Mouse (Mus musculus): Measurements from ENCODE around the gene Myoz1. TPM values are rescaled to one million over a fixed set of nuclear protein-coding genes. Genes with fewer than 3 reads are reported as not detected.

Gene Myoz1
- polyA plus RNA-seq, 1 experiment from 2014 or later = 0.19 TPM

- no peak for ATAC-seq
- Histone ChIP-seq H3K36me3 (ENCODE audit: control insufficient read depth, insufficient read depth, low read length) (no peaks in the 10 kb centered on the region), H3K9me3 (replicated peaks; ENCODE audit: control insufficient read depth, low read length, poor library complexity, severe bottlenecking) (no peaks in the 10 kb centered on the region), H3K9ac (ENCODE audit: low read depth, low read length) (no peak overlapping the region; the same call in 1 of the 2 replicates), H3K4me1 (ENCODE audit: control insufficient read depth, insufficient read depth, low read length) (no peaks in the 10 kb centered on the region), H3K4me2 (ENCODE audit: low read length) (no peak overlapping the region), H3K27me3 (ENCODE audit: control insufficient read depth, insufficient read depth, low read depth, low read length) (no peaks in the 10 kb centered on the region), H3K27ac (ENCODE audit: low read length) (no peak overlapping the region), H3K4me3 (ENCODE audit: low read depth, low read length) (no peak overlapping the region)
- 79% methylated on average over 4 of the region's 4 CpGs for WGBS
Observed at GRCm38 (mm10) chr14:20651722-20652256, 4.6 kb downstream of the Myoz1 start.

GRCm38 (mm10) chr14:20651000-20651399 is 5.3 kb downstream of the Myoz1 start:
- H3K4me2 ChIP-seq (ENCODE audit: low read length) = no peak overlapping the region
- no peak overlapping the region for H3K4me3 ChIP-seq (ENCODE audit: low read depth, low read length)
- H3K27me3 ChIP-seq (ENCODE audit: control insufficient read depth, insufficient read depth, low read depth, low read length) = no peaks in the 10 kb centered on the region
- no peaks in the 10 kb centered on the region for H3K36me3 ChIP-seq (ENCODE audit: control insufficient read depth, insufficient read depth, low read length)
- no peak overlapping the region for H3K9ac ChIP-seq (ENCODE audit: low read depth, low read length)
- no peaks in the 10 kb centered on the region for H3K4me1 ChIP-seq (ENCODE audit: control insufficient read depth, insufficient read depth, low read length)
- H3K9me3 ChIP-seq (replicated peaks; ENCODE audit: control insufficient read depth, low read length, poor library complexity, severe bottlenecking) = no peaks in the 10 kb centered on the region
- ATAC-seq = no peak
- no peak overlapping the region for H3K27ac ChIP-seq (ENCODE audit: low read length)
- 72% methylated on average over 2 of the region's 2 CpGs for WGBS

GRCm38 (mm10) chr14:20646381-20646780 is 10.0 kb downstream of the Myoz1 start:
- H3K4me1 ChIP-seq (ENCODE audit: control insufficient read depth, insufficient read depth, low read length) = peaks cover 5% of the 10 kb centered on the region; the same call in 1 of the 2 replicates

GRCm38 (mm10) chr14:20645547-20645946 is 10.8 kb downstream of the Myoz1 start:
- H3K9me3 ChIP-seq (replicated peaks; ENCODE audit: control insufficient read depth, low read length, poor library complexity, severe bottlenecking) = no peaks in the 10 kb centered on the region
- H3K36me3 ChIP-seq (ENCODE audit: control insufficient read depth, insufficient read depth, low read length) = no peaks in the 10 kb centered on the region
- WGBS = 33% methylated on average over 3 of the region's 3 CpGs
- no peak overlapping the region for H3K27ac ChIP-seq (ENCODE audit: low read length)
- H3K4me1 ChIP-seq (ENCODE audit: control insufficient read depth, insufficient read depth, low read length) = peaks cover 5% of the 10 kb centered on the region; the same call in 1 of the 2 replicates
- no peak overlapping the region for H3K9ac ChIP-seq (ENCODE audit: low read depth, low read length)
- no peak overlapping the region for H3K4me3 ChIP-seq (ENCODE audit: low read depth, low read length)
- ATAC-seq = no peak
- no peaks in the 10 kb centered on the region for H3K27me3 ChIP-seq (ENCODE audit: control insufficient read depth, insufficient read depth, low read depth, low read length)
- no peak overlapping the region for H3K4me2 ChIP-seq (ENCODE audit: low read length)

More at GRCm38 (mm10) chr14:20646381-20646780, 10.0 kb downstream of the Myoz1 start:
- no peak overlapping the region for H3K4me2 ChIP-seq (ENCODE audit: low read length)
- no peaks in the 10 kb centered on the region for H3K27me3 ChIP-seq (ENCODE audit: control insufficient read depth, insufficient read depth, low read depth, low read length)
- H3K4me3 ChIP-seq (ENCODE audit: low read depth, low read length) = no peak overlapping the region
- H3K9me3 ChIP-seq (replicated peaks; ENCODE audit: control insufficient read depth, low read length, poor library complexity, severe bottlenecking) = no peaks in the 10 kb centered on the region
- ATAC-seq = no peak
- no peak overlapping the region for H3K27ac ChIP-seq (ENCODE audit: low read length)
- no peaks in the 10 kb centered on the region for H3K36me3 ChIP-seq (ENCODE audit: control insufficient read depth, insufficient read depth, low read length)
- H3K9ac ChIP-seq (ENCODE audit: low read depth, low read length) = no peak overlapping the region

- peak overlapping the region; percentile 94 for H3K27ac ChIP-seq (ENCODE audit: low read length)
- no peaks in the 10 kb centered on the region for H3K9me3 ChIP-seq (replicated peaks; ENCODE audit: control insufficient read depth, low read length, poor library complexity, severe bottlenecking)
- no peaks in the 10 kb centered on the region for H3K27me3 ChIP-seq (ENCODE audit: control insufficient read depth, insufficient read depth, low read depth, low read length)
- H3K9ac ChIP-seq (ENCODE audit: low read depth, low read length) = peak overlapping the region; percentile 85
- H3K36me3 ChIP-seq (ENCODE audit: control insufficient read depth, insufficient read depth, low read length) = no peaks in the 10 kb centered on the region
- ATAC-seq = 0 out of 2 replicates have a peak, but pooled peaks have one; percentile 22
- H3K4me1 ChIP-seq (ENCODE audit: control insufficient read depth, insufficient read depth, low read length) = peaks cover 16% of the 10 kb centered on the region
- 12% methylated on average over 10 of the region's 10 CpGs for WGBS
- H3K4me3 ChIP-seq (ENCODE audit: low read depth, low read length) = peak overlapping the region; percentile 89
- peak overlapping the region; percentile 74 for H3K4me2 ChIP-seq (ENCODE audit: low read length)
Observed at GRCm38 (mm10) chr14:20641438-20641875, 14.9 kb downstream of the Myoz1 start.

- peak within 1 kb of the TSS; percentile 90 for H3K4me2 ChIP-seq (ENCODE audit: low read length)
- peaks cover 16% of the 10 kb centered on the region for H3K4me1 ChIP-seq (ENCODE audit: control insufficient read depth, insufficient read depth, low read length)
- H3K27ac ChIP-seq (ENCODE audit: low read length) = peak within 1 kb of the TSS; percentile 94
- ATAC-seq = peak; percentile 96
- no peaks in the 10 kb centered on the region for H3K9me3 ChIP-seq (replicated peaks; ENCODE audit: control insufficient read depth, low read length, poor library complexity, severe bottlenecking)
- H3K4me3 ChIP-seq (ENCODE audit: low read depth, low read length) = peak within 1 kb of the TSS; percentile 89
- no peaks in the 10 kb centered on the region for H3K27me3 ChIP-seq (ENCODE audit: control insufficient read depth, insufficient read depth, low read depth, low read length)
- 0% methylated on average over 71 of the region's 73 CpGs for WGBS
- H3K9ac ChIP-seq (ENCODE audit: low read depth, low read length) = peak within 1 kb of the TSS; percentile 85
- no peaks in the 10 kb centered on the region for H3K36me3 ChIP-seq (ENCODE audit: control insufficient read depth, insufficient read depth, low read length)
Observed at GRCm38 (mm10) chr14:20640644-20641437, 15.5 kb downstream of the Myoz1 start, which contains the start of gene Usp54. TSS of gene Usp54 (minus strand) at chr14:20641063.

- H3K4me2 ChIP-seq (ENCODE audit: low read length) = peak overlapping the region; percentile 90
- WGBS = under 1% methylated on average over 16 of the region's 16 CpGs
- H3K4me1 ChIP-seq (ENCODE audit: control insufficient read depth, insufficient read depth, low read length) = peaks cover 16% of the 10 kb centered on the region
Observed at GRCm38 (mm10) chr14:20639918-20640619, 16.3 kb downstream of the Myoz1 start.

GRCm38 (mm10) chr14:20638702-20639101 is 17.6 kb downstream of the Myoz1 start:
- Histone ChIP-seq H3K4me1 (ENCODE audit: control insufficient read depth, insufficient read depth, low read length) (peaks cover 16% of the 10 kb centered on the region), H3K36me3 (ENCODE audit: control insufficient read depth, insufficient read depth, low read length) (no peaks in the 10 kb centered on the region), H3K27ac (ENCODE audit: low read length) (no peak overlapping the region), H3K4me2 (ENCODE audit: low read length) (no peak overlapping the region), H3K27me3 (ENCODE audit: control insufficient read depth, insufficient read depth, low read depth, low read length) (no peaks in the 10 kb centered on the region), H3K9me3 (replicated peaks; ENCODE audit: control insufficient read depth, low read length, poor library complexity, severe bottlenecking) (no peaks in the 10 kb centered on the region), H3K4me3 (ENCODE audit: low read depth, low read length) (no peak overlapping the region), H3K9ac (ENCODE audit: low read depth, low read length) (no peak overlapping the region)
- ATAC-seq = no peak
- WGBS = 93% methylated on average over 6 of the region's 6 CpGs

More at GRCm38 (mm10) chr14:20639918-20640619, 16.3 kb downstream of the Myoz1 start:
- Histone ChIP-seq H3K36me3 (ENCODE audit: control insufficient read depth, insufficient read depth, low read length) (no peaks in the 10 kb centered on the region), H3K4me3 (ENCODE audit: low read depth, low read length) (peak overlapping the region; percentile 89), H3K27me3 (ENCODE audit: control insufficient read depth, insufficient read depth, low read depth, low read length) (no peaks in the 10 kb centered on the region), H3K9me3 (replicated peaks; ENCODE audit: control insufficient read depth, low read length, poor library complexity, severe bottlenecking) (no peaks in the 10 kb centered on the region), H3K9ac (ENCODE audit: low read depth, low read length) (peak overlapping the region; percentile 85), H3K27ac (ENCODE audit: low read length) (peak overlapping the region; percentile 94)
- ATAC-seq = peak; percentile 82
